Mouse (Mus musculus): ENCODE measurements around the gene 1110017D15Rik. TPM values are rescaled to one million over a fixed set of nuclear protein-coding genes. Genes with fewer than 3 reads are reported as not detected.

Gene 1110017D15Rik
- polyA plus RNA-seq, 1 experiment from 2014 or later, result 2.0 TPM

DNA sequence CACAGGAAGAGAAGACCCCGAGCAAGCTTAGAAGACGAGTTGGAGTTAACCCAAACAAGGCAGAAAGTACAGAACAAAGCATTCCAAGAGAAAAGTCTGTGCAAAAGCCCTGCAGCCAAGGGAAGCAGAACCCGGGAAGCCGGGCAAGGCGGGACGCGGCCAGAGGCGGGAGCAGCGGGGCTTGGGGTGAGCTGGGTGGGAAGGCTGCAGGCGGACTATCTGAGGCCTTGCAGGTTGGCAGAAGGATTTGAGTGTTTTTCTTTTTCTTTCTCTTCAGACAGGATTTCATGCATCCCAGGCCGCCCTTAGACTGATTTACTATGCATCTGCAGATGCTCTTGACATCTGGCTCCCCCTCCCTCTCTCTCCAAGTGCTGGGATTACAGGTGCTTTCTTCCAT is 36.0 kb upstream of the 1110017D15Rik start:
- Histone ChIP-seq H3K9me3 (ENCODE audit: control insufficient read depth) (no peaks in the 10 kb centered on the region), H3K9ac (ENCODE audit: low read depth, low read length) (no peak overlapping the region), H3K4me1 (replicated peaks; ENCODE audit: control insufficient read depth, insufficient read depth, low read length) (0 out of 2 replicates have a peak, but pooled peaks cover 3% of the 10 kb centered on the region), H3K27me3 (replicated peaks; ENCODE audit: control insufficient read depth, insufficient read depth, low read length) (no peaks in the 10 kb centered on the region), H3K36me3 (ENCODE audit: control insufficient read depth, insufficient read depth) (no peaks in the 10 kb centered on the region), H3K27ac (ENCODE audit: low read depth, low read length) (no peak overlapping the region), H3K4me3 (ENCODE audit: low read depth, low read length) (no peak overlapping the region), H3K4me2 (replicated peaks; ENCODE audit: low read depth) (no peak overlapping the region)
- ATAC-seq, result no peak
- no peak for TF ChIP-seq CTCF (IDR thresholded peaks at IDR 0.05; ENCODE audit: low read depth)
- WGBS, result 78% methylated on average over 11 of the region's 11 CpGs

- peak; percentile 76 for TF ChIP-seq CTCF (IDR thresholded peaks at IDR 0.05; ENCODE audit: low read depth)
- Histone ChIP-seq H3K4me2 (replicated peaks; ENCODE audit: low read depth) (no peak overlapping the region), H3K4me3 (ENCODE audit: low read depth, low read length) (no peak overlapping the region), H3K27ac (ENCODE audit: low read depth, low read length) (no peak overlapping the region), H3K9ac (ENCODE audit: low read depth, low read length) (no peak overlapping the region), H3K36me3 (ENCODE audit: control insufficient read depth, insufficient read depth) (no peaks in the 10 kb centered on the region), H3K4me1 (replicated peaks; ENCODE audit: control insufficient read depth, insufficient read depth, low read length) (0 out of 2 replicates have a peak, but pooled peaks cover 3% of the 10 kb centered on the region), H3K27me3 (replicated peaks; ENCODE audit: control insufficient read depth, insufficient read depth, low read length) (no peaks in the 10 kb centered on the region), H3K9me3 (ENCODE audit: control insufficient read depth) (no peaks in the 10 kb centered on the region)
- no peak for ATAC-seq
- WGBS, result 37% methylated on average over 6 of the region's 6 CpGs
These were observed 35.4 kb upstream of the 1110017D15Rik start for GRCm38 (mm10) chr4:41552529-41552928.

GRCm38 (mm10) chr4:41547086-41547485 is 30.0 kb upstream of the 1110017D15Rik start:
- Histone ChIP-seq H3K27me3 (replicated peaks; ENCODE audit: control insufficient read depth, insufficient read depth, low read length) (no peaks in the 10 kb centered on the region), H3K9ac (ENCODE audit: low read depth, low read length) (no peak overlapping the region), H3K4me3 (ENCODE audit: low read depth, low read length) (no peak overlapping the region), H3K27ac (ENCODE audit: low read depth, low read length) (no peak overlapping the region), H3K9me3 (ENCODE audit: control insufficient read depth) (no peaks in the 10 kb centered on the region), H3K36me3 (ENCODE audit: control insufficient read depth, insufficient read depth) (no peaks in the 10 kb centered on the region), H3K4me1 (replicated peaks; ENCODE audit: control insufficient read depth, insufficient read depth, low read length) (no peaks in the 10 kb centered on the region), H3K4me2 (replicated peaks; ENCODE audit: low read depth) (no peak overlapping the region)
- no peak for TF ChIP-seq CTCF (IDR thresholded peaks at IDR 0.05; ENCODE audit: low read depth)
- 84% methylated on average over 1 of the region's 1 CpGs for WGBS
- ATAC-seq, result no peak

DNA sequence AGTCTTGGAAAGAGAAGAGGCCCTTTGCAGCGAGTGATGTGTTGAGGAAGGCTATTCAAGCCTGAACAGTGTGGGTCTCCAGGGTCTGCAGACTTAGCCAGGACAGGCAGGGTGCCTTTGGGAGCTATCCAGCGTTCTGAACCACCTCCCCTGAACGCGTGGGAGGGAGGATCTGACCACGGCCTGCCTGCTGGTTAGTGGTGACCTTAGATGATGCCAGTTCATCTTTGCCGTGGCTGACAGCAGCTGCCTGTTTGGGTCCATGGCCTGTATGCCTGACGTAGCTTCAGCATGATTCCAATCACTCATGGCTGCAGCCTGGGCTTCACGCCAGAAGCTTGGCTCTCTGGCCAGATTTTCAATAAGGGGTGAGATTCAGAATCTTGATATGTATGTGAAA is 28.9 kb upstream of the 1110017D15Rik start:
- no peaks in the 10 kb centered on the region for H3K36me3 ChIP-seq (ENCODE audit: control insufficient read depth, insufficient read depth)
- no peak overlapping the region for H3K4me3 ChIP-seq (ENCODE audit: low read depth, low read length)
- H3K9me3 ChIP-seq (ENCODE audit: control insufficient read depth), result no peaks in the 10 kb centered on the region
- H3K27ac ChIP-seq (ENCODE audit: low read depth, low read length), result no peak overlapping the region
- 17% methylated on average over 8 of the region's 8 CpGs for WGBS
- H3K4me1 ChIP-seq (replicated peaks; ENCODE audit: control insufficient read depth, insufficient read depth, low read length), result no peaks in the 10 kb centered on the region
- TF ChIP-seq CTCF (IDR thresholded peaks at IDR 0.05; ENCODE audit: low read depth), result no peak
- H3K4me2 ChIP-seq (replicated peaks; ENCODE audit: low read depth), result no peak overlapping the region
- H3K27me3 ChIP-seq (replicated peaks; ENCODE audit: control insufficient read depth, insufficient read depth, low read length), result no peaks in the 10 kb centered on the region
- no peak for ATAC-seq
- no peak overlapping the region for H3K9ac ChIP-seq (ENCODE audit: low read depth, low read length)

DNA sequence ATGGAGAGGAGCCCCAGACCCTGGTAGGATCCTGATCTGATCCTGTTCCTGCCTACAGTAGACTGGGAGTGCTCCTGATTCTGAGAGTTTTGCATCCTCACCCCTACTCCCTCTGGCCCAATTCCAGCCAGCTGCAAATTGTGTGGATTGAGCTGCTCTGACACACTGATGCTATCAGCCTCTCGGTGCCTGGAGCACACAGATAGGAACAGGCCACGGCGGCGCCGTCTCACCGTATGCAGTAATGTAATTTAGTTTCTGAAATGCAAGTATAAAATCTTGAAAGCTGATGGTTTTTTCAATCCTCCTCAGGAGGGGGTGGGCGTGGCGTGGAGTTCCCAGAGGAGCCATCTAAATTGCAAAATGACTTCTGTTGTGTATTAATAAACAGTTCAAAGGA is 25.0 kb upstream of the 1110017D15Rik start:
- H3K9ac ChIP-seq (ENCODE audit: low read depth, low read length), result no peak overlapping the region
- no peak overlapping the region for H3K27ac ChIP-seq (ENCODE audit: low read depth, low read length)
- H3K27me3 ChIP-seq (replicated peaks; ENCODE audit: control insufficient read depth, insufficient read depth, low read length), result no peaks in the 10 kb centered on the region
- no peaks in the 10 kb centered on the region for H3K9me3 ChIP-seq (ENCODE audit: control insufficient read depth)
- no peak overlapping the region for H3K4me2 ChIP-seq (replicated peaks; ENCODE audit: low read depth)
- no peak overlapping the region for H3K4me3 ChIP-seq (ENCODE audit: low read depth, low read length)
- ATAC-seq, result no peak
- WGBS, result 84% methylated on average over 8 of the region's 8 CpGs
- no peaks in the 10 kb centered on the region for H3K4me1 ChIP-seq (replicated peaks; ENCODE audit: control insufficient read depth, insufficient read depth, low read length)
- no peaks in the 10 kb centered on the region for H3K36me3 ChIP-seq (ENCODE audit: control insufficient read depth, insufficient read depth)
- no peak for TF ChIP-seq CTCF (IDR thresholded peaks at IDR 0.05; ENCODE audit: low read depth)

DNA sequence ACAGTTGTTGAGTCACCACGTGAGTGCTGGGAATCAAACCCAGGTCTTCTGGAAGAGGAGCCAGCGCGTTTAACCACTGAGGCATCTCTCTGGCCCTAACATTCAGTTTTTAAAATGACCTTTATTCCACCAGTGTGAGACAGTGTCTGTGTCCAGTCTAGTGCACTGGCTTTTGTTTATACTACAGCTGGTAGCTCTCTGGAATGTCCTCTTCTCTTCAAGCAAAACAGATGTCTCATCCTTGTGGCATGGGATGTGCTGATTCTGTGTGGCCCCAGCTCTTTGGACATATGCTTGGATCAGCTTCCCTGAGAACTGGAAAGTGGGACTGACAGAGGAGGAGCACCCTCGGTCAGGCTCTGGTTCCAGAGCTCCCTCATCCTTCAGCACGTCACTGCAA is 17.7 kb upstream of the 1110017D15Rik start:
- Histone ChIP-seq H3K36me3 (ENCODE audit: control insufficient read depth, insufficient read depth) (no peaks in the 10 kb centered on the region), H3K27me3 (replicated peaks; ENCODE audit: control insufficient read depth, insufficient read depth, low read length) (no peaks in the 10 kb centered on the region), H3K4me2 (replicated peaks; ENCODE audit: low read depth) (no peak overlapping the region), H3K9me3 (ENCODE audit: control insufficient read depth) (no peaks in the 10 kb centered on the region), H3K4me1 (replicated peaks; ENCODE audit: control insufficient read depth, insufficient read depth, low read length) (no peaks in the 10 kb centered on the region), H3K9ac (ENCODE audit: low read depth, low read length) (no peak overlapping the region), H3K27ac (ENCODE audit: low read depth, low read length) (no peak overlapping the region), H3K4me3 (ENCODE audit: low read depth, low read length) (no peak overlapping the region)
- no peak for ATAC-seq
- WGBS, result 61% methylated on average over 5 of the region's 5 CpGs
- TF ChIP-seq CTCF (IDR thresholded peaks at IDR 0.05; ENCODE audit: low read depth), result no peak

- Histone ChIP-seq H3K4me2 (replicated peaks; ENCODE audit: low read depth) (no peak overlapping the region), H3K27ac (ENCODE audit: low read depth, low read length) (no peak overlapping the region), H3K9me3 (ENCODE audit: control insufficient read depth) (no peaks in the 10 kb centered on the region), H3K36me3 (ENCODE audit: control insufficient read depth, insufficient read depth) (no peaks in the 10 kb centered on the region), H3K9ac (ENCODE audit: low read depth, low read length) (no peak overlapping the region), H3K4me1 (replicated peaks; ENCODE audit: control insufficient read depth, insufficient read depth, low read length) (no peaks in the 10 kb centered on the region), H3K27me3 (replicated peaks; ENCODE audit: control insufficient read depth, insufficient read depth, low read length) (no peaks in the 10 kb centered on the region), H3K4me3 (ENCODE audit: low read depth, low read length) (no peak overlapping the region)
- WGBS, result 25% methylated on average over 6 of the region's 6 CpGs
- no peak for TF ChIP-seq CTCF (IDR thresholded peaks at IDR 0.05; ENCODE audit: low read depth)
- no peak for ATAC-seq
These were observed 15.3 kb upstream of the 1110017D15Rik start for GRCm38 (mm10) chr4:41532420-41532819.
